Mouse (Mus musculus): Measurements from ENCODE around the gene Kcnn3.

DNA sequence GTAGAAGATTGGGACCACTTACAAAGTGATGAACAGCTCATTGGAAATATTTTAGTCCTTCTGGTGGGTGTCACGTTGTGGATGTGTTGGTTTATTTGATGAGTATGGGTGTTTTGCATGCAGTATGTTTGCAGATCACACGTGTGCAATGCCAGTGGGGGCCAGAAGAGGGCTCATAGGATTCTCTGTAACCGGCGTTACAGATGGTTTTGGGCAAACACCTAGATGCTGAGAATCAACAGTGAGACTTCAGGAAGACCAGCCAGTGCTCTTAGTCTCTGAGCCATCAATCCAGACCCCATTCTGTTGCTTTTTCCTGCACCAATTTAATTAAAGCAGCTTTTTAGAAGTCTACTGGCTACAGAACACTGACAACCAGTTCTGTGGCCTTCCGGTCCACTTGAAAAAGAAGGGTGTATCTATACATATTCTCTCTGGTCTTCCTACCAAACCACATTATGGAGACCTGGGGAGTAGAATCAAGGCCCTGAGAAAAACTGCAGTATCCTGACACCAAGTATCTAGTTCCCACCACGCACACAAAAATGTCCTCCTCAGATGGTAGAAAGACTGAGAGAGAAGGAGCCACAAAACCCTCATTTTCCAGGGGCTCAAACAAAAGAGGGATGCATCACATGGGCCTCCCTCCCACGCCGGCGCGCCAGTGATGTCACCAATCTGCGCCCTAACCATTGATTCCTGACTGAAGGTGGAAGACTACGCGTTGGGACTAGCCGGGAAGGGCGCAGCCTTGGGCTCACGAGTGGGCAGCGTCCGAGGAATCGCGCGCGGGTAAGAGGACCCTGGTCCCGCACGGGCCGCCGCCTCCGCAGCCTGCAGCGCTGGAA lies 194.6 kb downstream of the Kcnn3 start, which contains the start of gene Adar:
- no peak for TF ChIP-seq POLR2A (IDR thresholded peaks at IDR 0.05; ENCODE audit: borderline replicate concordance, low read depth, low read length)
- no peak for TF ChIP-seq CTCF (IDR thresholded peaks at IDR 0.05; ENCODE audit: low read depth, low read length)
